Mouse (Mus musculus) thymus, postnatal 0 days (tissue): ENCODE measurements at regions not wholly inside any gene's neighbourhood (a gene's known extent, or its start where the extent isn't known, plus 50 kb on each side); places are given as distances from the start of the nearest gene placed in this dataset.
"Not testable (repeated sequence)": the region's sequence is repeated elsewhere in the genome, so short reads cannot be mapped to it uniquely, and the experiment has no call there.

ENCODE experiments used
- DNase-seq: peaks from one replicate; pipeline ENCODE4 v3.0.0-alpha.2; 2015; ENCODE audit warnings: low spot score

DNA sequence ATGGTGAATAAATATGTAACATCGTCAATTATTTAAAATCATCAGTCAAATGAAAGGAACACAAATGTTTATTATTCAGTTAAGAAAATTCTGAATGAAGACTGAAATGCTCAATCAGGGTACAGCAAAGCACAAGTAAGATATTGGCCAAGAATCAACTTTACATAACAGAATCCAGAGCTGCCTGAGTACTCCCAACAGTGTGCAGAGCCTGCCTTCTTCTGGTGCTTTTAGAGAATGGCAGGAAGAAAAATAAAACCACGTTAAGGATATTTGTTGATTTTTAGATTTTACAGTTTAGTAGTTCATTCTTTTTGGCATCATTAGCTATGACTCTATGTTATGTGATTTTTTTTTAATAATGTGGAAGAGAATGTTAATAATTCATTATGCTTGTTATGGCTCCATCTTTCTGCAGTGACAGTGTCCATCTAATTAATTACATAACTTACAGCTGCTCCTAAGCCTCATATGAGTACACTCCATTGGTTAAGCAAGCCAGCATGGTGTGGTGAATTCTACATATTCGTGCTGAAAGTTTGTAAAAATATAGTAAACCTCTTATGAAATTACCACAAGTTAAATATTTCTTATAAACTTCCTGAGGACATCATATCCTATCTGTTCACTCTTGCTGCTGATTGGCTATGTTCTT is 579.0 kb downstream of the Kcna4 start:
- no peak for DNase-seq

DNA sequence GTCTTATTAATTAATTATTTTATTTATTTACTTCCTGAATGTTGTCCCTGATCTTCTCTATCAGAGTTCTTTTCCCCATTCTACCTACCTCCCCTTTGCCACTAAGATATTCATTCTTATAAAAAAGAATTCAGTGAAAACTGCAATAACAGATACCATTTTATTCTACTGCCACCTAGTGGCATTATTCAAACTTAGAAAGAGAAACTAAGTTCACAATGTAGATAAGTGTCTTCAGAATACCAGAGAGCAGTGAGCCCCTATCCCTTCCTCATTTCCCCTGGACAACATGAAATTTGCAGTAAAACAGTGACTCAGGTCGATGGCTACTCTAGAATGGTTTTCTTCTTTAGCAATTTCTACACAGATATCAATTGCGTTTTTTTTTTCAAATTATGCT is 589.2 kb downstream of the Kcna4 start:
- DNase-seq, result no peak

DNA sequence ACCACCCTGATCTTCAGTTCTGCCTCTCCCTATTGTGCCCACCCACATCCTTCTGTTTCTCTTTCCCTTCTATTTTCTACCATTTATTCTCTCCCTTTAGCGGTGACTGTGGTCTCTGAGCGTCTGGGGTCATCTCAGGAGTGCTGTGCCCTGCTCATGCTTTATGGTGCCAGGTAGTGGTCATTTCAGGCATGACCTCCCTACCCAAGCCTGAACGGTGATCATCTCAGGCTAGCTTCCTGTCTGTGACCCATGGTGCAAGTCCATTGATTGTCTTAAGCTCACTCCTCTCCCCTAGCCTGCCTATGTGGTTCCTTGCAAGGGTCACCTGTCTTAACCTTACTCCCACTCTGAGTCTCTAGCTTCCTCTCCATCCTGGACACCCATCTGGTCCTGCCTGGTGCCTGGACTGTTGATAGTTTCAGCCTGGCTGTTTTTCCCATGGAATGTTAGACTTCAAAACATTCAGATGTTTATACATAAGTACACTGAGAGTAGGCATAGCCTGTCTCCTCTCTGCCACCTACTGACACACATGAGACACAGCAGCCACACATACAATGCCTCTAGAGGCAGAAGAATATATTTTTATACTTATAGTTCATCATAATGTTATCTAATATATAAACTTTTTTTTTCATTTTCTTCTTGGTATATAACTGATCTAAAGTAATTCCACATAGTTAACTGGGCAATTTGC is 595.8 kb downstream of the Kcna4 start:
- no peak for DNase-seq

DNA sequence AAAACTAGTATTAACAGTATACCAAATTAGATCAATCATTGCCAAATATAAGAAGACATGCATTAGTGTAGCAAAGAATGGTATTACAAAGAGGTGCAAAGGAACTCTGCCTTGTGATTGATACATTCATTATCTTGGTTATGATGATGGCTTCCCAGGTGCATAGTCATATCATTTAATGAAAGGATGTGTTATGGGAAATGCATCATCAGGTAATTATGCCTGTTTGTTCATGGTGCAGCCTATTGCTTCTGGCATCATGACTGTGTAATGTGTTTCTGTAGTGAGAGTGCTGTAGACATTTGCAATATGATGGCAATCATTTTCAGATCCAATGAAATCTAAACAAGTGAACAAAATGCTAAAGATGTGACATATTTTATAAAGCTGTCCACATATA is 597.8 kb downstream of the Kcna4 start:
- no peak for DNase-seq

DNA sequence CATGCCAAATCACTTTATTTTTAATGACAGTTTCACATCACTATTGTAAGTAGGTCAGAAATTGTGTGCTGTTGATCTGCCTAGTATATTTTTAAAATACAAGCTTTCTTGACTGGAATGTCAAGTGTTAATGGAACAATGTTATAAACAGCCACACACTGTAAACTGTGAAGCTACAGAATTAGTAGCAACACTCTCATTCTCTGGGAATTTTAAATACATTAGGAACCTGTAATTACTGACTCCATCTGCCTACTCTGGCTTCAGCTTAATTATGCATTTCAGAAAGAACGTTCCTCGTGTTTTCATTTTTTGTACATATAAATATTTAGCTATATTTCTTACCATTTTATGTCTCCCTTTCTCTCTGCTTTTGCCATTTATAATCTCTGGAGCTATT is 634.7 kb downstream of the Kcna4 start:
- DNase-seq, result no peak

DNA sequence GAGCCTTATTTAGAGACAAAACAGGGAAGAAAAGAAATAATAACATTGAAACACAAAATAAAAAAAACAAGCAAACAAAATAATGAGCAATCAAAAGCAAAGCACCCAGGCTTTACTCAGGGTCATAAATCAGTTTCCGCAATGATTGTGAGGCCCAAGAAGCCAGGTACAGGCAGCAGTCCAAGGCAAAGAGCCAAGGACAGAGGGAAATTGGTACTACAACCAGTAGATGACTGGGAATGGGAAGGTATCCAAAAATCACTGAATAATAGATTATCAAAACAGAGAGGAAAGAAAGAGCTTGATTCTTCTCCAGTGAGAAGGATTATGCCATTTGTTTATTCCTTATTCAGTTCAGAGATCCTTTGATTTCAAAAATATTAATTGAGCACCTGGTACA is 636.2 kb downstream of the Kcna4 start:
- no peak for DNase-seq

DNA sequence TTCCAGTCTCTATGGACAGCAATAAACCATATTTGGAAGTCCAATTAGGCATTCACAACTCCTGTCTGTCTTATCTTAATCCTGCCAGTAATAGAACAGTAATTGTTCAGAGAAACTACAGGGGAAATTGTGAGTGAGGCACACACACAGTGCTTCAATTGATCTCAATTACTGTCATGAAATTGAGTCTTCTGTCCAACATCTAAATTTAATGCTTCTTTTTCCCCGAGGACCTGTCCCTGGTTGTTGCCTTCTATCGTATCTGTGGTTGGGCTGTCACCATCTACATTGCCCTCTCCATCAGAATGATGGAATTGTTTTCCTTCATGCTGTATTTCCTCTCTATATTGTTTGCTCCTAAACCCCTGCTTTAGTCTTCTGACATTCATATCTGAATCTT is 644.9 kb downstream of the Kcna4 start:
- DNase-seq, result no peak

DNA sequence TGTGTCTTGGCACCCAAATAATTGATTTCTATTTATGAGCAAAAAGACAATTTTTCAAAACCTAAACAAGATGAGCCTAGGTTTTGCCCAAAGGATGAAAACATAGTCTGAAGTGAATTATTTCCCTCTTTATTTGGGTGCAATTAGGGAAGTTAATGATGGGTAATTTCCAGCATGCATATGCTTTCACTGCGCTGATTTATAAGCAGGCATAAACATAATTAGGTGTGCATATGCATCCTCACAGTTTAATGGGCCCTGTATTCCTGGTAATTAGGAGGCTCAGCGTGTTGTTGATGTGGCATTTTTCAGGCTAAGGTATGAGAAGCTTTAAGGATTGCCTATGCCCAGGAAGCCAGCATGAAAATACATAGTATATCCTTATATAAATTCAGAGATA is 645.3 kb downstream of the Kcna4 start:
- no peak for DNase-seq

DNA sequence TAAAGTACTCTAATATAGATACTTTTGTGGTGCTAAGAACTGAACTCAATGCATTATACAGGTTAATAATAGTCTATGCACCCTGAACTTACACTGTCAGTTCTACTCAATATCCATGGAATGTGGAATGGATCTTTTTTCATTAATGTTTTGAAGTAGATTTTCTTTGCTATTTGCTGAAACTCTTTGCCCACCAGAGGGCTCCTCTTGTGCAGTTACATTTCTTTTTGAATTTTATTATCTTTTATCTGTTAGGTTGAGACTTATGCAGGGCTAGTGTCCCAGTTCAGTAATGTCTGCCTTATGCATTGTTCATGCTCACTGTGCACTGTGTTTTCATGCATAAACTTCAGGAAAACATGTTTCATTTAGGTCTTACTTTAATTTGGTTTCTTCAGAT is 650.9 kb downstream of the Kcna4 start:
- no peak for DNase-seq

DNA sequence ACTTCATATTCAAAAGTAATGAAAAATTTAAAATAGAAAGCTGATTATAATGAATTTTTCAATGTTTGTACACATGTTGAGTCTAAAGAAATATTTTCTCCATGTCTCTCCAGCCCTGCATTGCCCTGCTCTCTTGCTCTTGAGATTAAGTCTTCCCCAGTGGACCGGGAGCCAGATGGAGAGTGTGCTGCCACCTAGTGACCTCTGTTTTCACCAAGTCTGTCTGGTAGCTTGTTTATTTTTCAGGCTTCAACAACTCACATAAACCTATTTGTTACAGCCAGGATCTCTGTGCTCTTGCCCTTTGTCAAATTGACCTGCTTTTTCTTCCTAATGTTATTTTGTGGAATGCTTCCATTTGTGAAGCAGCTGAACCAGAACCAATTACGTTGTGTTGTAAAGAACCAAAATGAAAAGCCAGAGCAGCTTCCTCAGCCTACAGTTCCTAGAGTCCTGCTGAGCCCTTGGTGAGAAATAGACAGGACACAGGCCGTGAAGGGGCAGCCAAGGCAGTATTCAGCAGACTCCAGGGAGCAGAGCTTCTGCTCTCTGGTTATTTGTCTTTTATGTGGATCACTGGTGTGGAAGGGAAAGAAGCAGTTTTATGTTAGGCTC is 655.5 kb downstream of the Kcna4 start:
- no peak for DNase-seq

DNA sequence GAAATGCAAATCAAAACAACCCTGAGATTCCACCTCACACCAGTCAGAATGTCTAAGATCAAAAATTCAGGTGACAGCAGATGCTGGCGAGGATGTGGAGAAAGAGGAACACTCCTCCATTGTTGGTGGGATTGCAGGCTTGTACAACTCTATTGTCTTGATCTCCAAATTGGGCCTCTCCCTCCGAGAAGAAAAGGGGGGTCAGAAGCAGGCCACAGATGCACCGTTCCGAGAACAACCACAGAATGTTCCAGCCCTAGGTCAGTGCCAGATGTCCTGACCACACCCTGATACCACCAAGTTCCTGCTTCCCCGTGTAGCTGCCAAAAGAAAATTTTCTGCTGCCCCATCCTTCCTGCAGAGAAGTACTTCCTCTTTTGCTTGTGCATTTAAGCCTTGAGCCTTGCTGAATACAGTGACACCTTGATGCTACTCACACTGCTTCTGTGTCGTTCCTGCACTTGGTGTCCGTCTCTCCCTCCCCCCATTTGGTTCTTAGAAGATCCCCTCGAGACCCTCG is 665.2 kb downstream of the Kcna4 start:
- DNase-seq, result not testable (repeated sequence)

DNA sequence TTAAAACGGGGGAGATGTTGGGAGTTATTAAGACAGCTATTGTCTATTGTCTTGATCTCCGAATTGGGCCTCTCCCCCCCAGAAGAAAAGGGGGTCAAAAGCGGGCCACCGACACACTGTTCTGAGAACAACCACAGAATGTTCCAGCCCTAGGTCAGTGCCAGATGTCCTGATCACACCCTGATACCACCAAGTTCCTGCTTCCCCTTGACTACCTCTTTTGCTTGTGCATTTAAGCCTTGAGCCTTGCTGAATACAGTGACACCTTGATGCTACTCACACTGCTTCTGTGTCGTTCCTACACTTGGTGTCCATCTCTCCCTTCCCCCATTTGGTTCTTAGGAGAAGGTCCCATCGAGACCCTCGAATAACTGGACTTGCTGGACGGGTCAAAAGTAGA is 673.5 kb downstream of the Kcna4 start:
- DNase-seq, result not testable (repeated sequence)

DNA sequence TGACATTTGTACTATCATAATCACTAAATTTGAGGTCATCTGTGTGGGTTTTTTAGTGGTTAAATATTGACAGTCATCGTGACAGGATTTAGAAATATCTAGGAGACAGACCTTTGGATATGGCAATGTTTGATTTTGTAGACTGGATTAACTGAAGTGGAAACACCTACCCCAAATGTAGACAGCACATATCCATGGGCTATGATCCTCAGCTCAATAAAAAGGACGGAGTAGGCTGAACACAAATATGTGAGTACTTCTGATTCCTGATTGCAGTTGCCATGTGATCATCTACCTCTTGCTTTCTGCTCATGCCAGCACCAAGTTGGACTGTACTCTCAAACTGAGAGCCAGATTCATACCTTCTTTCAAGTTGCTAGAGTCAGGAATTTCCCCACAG is 674.4 kb downstream of the Kcna4 start:
- no peak for DNase-seq

DNA sequence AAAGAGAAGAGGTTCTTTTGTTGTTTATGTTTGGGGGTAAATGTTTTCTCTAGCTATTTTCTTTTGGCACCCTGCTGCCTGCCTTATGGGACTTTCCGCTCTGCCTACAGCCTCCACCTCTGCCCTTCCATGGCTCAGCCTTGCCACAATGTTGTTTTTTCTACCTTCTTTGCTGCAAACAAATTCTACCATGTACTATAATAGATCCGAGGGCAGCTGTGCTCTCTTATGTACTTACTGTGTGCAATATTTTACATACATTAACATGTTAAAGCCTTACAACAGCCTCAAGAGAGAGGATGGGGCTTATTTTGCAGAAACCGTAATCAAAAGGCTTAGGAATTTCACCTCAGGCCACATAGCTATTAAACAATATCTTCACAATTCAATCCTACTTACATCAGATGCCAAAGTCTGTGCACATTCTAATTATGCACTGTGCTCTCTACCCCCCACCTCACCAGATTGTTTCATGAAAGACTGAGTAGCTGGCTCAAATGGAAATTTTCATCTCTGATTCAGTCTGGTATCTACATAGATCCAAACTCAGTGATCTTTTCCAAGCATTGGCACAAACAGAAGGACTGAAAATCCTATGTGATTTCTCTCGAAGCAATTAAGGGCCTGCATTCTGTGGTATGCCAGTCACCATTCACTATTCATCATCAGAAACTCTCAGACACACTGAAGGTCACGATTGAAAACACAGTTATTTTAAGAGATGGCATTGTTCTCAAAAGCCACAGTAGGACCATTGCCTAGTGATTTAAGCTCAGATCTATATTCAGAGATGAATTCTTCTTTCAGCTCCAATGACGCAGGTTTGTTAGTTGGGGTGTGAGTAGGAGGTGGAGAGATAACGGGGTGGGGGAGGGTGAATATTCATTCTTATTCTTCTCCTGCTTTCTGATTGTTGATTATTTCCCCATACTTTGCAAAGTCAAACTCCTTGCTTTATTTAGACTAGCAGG is 675.2 kb downstream of the Kcna4 start:
- no peak for DNase-seq

DNA sequence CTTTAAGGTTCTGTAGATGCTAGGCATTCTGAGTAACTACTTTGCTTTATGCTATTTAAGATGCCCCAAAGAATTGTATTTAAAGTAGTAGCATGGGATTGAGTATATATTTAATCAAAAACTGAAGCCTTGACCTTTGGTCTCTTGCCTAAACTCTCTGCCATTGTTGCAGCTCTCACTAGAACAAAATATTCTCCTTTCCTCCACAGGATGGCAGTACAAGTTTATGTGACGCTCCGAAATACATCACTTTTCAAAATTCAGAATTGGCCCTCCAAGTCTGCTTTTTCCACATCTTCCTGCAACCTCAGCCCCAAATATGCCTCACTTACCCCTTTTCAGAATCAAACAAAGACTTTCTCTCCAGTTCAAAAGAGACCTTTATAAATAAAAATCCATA is 678.1 kb downstream of the Kcna4 start:
- DNase-seq, result no peak

DNA sequence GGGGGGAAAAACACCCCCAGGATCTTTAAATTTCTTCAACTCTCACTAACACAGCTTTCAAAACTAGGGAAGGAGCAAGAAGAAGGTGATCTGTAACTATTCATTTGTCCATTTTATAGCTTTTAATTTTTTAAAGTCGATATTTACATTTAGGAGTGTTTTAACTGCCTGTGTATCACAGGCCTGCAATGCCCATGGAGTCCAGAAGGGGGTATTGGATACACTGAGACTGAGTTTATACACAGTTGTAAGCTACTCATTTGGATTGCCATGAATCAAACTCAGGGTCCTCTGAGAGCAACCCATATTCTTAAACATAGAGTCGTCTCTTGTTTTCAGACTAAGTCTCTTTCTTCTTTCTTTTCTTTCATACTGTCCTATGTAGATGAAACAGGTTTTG is 679.1 kb downstream of the Kcna4 start:
- no peak for DNase-seq

DNA sequence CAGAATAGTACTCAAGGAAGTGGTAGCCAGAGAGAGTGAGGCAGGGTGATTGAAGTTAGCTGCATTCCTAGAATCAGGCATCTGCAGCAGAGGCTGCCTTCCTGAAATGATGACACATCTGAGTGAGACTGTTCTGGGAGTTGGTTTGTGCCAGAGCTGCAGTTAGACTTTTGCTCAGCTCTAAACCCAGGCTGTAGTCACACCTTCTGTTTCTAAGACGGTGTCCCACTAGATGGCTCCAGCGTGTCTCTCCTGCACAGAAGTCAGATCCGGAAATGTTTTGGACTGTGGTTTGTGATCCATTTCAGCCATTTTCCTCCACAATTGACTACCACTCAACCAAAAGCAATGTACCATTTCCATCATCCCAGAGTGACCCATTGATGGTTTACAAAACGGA is 683.1 kb downstream of the Kcna4 start:
- DNase-seq, result no peak

DNA sequence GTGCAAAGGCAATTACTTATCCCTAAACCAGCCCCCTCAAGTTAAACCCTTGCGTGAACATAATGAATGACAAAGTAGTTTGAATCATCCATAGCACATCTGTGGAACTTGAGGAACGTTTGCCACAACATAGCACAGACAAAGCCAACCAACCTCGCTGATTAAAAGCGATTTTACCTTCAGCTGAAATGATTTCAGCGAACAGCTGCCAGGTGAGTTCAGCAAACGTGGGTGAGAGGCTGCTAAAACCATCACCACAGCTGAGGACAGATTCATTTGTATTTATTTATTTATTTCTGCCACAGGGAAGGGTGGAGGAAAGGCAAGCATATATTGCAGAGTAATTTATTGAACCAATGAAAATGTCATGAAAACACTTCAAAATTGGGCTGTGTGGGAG is 704.4 kb downstream of the Kcna4 start:
- no peak for DNase-seq

DNA sequence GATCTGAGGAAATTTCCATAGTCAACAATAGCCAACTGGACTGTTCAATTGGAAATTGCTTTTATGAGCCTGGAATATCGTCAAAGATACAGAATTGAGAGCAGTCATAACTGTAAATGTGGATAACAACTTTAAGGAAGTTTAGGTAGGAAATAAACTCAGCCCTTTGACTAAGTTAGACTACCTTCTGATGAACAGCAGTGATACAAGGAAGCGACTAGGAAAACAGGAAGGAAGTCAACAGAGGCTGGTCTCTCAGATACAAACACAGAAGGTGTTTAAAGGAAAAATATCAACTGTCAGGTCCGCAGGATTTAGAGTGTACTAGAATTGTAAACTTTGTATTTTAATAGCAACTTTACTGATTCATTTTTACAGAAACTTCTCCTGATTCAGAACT is 721.1 kb downstream of the Kcna4 start:
- DNase-seq, result no peak

DNA sequence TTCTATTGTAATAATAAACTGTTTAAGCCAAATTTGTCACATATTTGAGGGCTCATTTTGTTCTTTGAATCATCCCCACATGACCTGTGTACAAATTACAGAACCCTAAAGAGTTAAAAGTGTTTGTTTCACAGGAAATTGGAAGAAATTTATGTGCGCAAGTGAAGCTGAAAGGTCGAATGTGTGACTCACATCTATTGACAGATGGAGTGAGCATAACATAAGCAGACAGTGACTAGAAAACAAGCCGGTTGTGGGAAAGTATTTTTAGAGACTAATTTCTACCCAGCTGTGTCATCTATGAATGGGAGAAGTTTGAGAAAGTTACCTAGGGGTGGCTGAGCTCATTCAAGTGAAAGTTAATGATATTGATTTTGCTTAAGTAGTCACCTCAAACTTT is 732.8 kb downstream of the Kcna4 start:
- no peak for DNase-seq

DNA sequence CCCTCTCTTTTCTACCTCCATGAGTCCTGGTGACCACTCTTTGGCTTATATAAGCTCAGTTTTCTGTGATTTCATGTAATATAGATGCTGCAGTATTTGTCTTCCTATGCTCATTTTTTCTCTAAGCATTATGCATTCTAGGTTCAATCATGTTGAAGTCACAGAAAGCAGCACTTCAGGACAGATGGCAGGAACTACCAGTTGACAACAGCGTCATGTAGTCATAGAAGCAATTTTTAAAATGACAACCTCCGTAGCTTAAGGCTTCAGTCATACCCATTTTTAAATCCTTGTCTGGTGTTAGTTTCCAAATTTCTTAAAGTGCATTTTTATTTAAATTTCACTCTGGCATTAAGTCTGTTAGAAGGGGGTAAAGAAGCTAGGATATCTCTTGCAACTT is 740.2 kb downstream of the Kcna4 start:
- DNase-seq, result no peak
